Mouse (Mus musculus): ENCODE measurements around the gene Plppr3.

DNA sequence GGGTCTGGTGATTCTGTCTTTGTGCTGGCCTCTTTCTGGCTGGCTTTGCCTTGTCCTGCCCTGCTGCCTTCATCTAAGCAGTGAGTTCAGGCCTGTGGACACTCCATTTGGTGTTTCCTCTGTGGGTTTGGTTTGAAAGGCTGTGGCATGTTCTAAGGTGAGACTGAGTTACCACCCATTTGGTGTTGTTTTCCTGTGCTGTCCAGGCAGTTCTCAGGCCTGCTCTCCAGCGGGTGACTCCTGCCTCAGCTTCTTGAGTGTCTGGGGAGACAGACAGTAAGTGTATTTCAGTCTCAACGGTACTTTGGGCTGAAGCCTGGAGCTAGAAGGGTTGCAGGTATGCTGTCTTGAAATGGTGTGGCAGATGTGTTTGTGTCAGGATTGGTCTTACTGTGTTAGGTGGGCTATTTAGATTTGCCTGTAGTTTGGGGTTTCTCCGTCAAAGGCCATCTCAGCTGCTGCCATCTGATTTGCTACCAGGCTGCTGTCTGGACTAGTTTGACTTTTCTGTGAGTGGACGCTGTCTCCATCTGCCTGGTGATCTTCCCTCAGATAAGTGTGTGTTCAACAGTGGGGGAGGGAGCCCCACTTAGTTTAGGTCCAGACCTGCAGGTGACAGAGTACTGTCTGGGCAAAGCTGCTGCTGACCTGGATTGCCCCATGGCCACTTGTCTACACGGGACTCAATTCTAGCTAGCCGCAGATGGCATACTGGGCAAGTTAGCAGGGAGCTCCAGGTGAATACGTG, 17.6 kb downstream of the Plppr3 start:
- 0 out of 2 replicates have a peak, but pooled peaks have one; percentile 10 for TF ChIP-seq EP300 (IDR thresholded peaks at IDR 0.05; ENCODE audit: low read depth)
- TF ChIP-seq CTCF (IDR thresholded peaks at IDR 0.05; ENCODE audit: low read depth) = no peak

Data from heart, postnatal 0 days (tissue).